In the genomic region with DNA sequence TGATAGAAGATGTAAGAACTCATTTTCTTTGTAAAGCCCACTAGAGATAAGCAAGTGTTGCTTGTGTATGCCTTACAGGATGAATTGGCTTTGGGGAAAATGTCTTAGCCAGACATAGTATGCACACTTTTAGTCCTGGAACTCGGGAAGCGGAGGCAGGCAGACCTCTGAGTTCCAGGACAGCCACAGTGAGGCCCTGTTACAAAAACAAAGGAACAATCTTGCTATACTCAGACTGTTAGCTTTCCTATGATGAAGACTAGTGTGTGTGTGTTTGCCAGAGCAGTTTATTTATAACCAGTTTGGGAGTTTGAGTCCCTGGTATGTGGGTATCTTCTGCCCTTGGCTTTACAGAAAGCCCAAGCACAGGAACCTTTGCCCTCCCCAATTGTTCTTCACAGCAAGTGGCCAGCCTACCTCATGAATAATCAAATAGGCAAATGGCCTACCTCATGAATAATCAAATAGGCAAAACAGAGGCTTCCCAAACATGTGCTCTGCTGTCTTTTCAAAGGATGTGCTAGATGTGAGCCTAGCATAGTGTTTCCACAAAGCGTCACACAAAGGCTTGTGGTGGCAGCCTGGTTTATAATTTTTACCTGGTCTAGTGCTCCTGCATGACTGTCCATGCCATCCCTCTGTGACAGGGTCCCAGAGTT, we compare ENCODE assay signal across 19 mouse cellular contexts. TPM values are rescaled to one million over a fixed set of nuclear protein-coding genes. Genes with fewer than 3 reads are reported as not detected.
DNase-seq lines count a peak whose midpoint lies in the region; ATAC-seq and TF ChIP-seq lines count a peak whose summit lies in the region.
"Had no signal": no experiment of that assay in that cellular context is flagged by ENCODE, and none has a peak within 500 bp of the region (broad histone marks: within the 10 kb centered on the region; RNA-seq: fewer than 3 reads in every experiment).

No protein-coding gene starts in this region.

- no peak overlapping the region for H3K4me3 ChIP-seq in forebrain, embryonic 15.5 days
- no peak overlapping the region for H3K4me3 ChIP-seq in hindbrain, postnatal 0 days (ENCODE audit: low read length)

- H3K4me1 ChIP-seq in forebrain, embryonic 15.5 days = peaks cover 11% of the 10 kb centered on the region; the same call in 1 of the 2 replicates
- H3K4me1 ChIP-seq in hindbrain, postnatal 0 days (ENCODE audit: insufficient read depth, low read length) = no peaks in the 10 kb centered on the region

- TF ChIP-seq CTCF in hindbrain, postnatal 0 days (IDR thresholded peaks at IDR 0.05; ENCODE audit: low read depth) = no peak

- H3K36me3 ChIP-seq in forebrain, embryonic 15.5 days = peaks cover 87% of the 10 kb centered on the region
- peaks cover 77% of the 10 kb centered on the region for H3K36me3 ChIP-seq in hindbrain, postnatal 0 days (ENCODE audit: insufficient read depth, low read length)

- 32% methylated on average over 3 of the region's 3 CpGs for WGBS in forebrain, embryonic 15.5 days
- WGBS in hindbrain, postnatal 0 days = 35% methylated on average over 3 of the region's 3 CpGs

- no peaks in the 10 kb centered on the region for H3K27me3 ChIP-seq in forebrain, embryonic 15.5 days
- no peaks in the 10 kb centered on the region for H3K27me3 ChIP-seq in hindbrain, postnatal 0 days (ENCODE audit: insufficient read depth, low read length)
- H3K27me3 ChIP-seq: CH12.LX, Patski had no signal

- no peak overlapping the region for H3K4me2 ChIP-seq in forebrain, embryonic 15.5 days (replicated peaks)
- no peak overlapping the region for H3K4me2 ChIP-seq in hindbrain, postnatal 0 days (ENCODE audit: low read depth, low read length)

- H3K27ac ChIP-seq in forebrain, embryonic 15.5 days (replicated peaks) = peak overlapping the region; percentile 53
- H3K27ac ChIP-seq in hindbrain, postnatal 0 days = no peak overlapping the region
- H3K27ac ChIP-seq: kidney, postnatal 0 days; macrophage had no signal

- DNase-seq in embryo, embryonic 11 days = peak; percentile 40
- no peak for DNase-seq in embryo, embryonic 9.5 days (ENCODE audit: extremely low spot score)
- DNase-seq in ES-CJ7 (ENCODE audit: low read depth, low spot score) = peak; percentile 28
- DNase-seq in hindbrain, postnatal 0 days (ENCODE audit: low spot score) = peak; percentile 36
- DNase-seq in left cerebral cortex, adult 18-20 months (ENCODE audit: low spot score in 2 of 2) = no peak
- DNase-seq in lung, postnatal 36 days = no peak
- DNase-seq in kidney, postnatal 10 days = no peak
- DNase-seq: cerebellum, adult 18-20 months; heart, adult 18-20 months; layer of hippocampus, adult 9-11 months; liver; lung, adult 2 months; right cerebral cortex, postnatal 4 days; thymus, adult 2 months had no signal

- ATAC-seq in forebrain, embryonic 15.5 days (replicated peaks) = peak; percentile 67
- no peak for ATAC-seq in hindbrain, postnatal 0 days
- ATAC-seq: Patski had no signal

- H3K9me3 ChIP-seq in forebrain, embryonic 15.5 days = no peaks in the 10 kb centered on the region
- no peaks in the 10 kb centered on the region for H3K9me3 ChIP-seq in hindbrain, postnatal 0 days (ENCODE audit: low read length)

- H3K9ac ChIP-seq in forebrain, embryonic 15.5 days (replicated peaks) = no peak overlapping the region
- no peak overlapping the region for H3K9ac ChIP-seq in hindbrain, postnatal 0 days (replicated peaks; ENCODE audit: low read length)

RNA-seq across cellular contexts. Expression of a gene that starts 24.3 kb away (rescaled TPM):
- 58.0 and 61.8 TPM in 2 replicates for polyA plus RNA-seq in forebrain, embryonic 15.5 days (2015; fragmentation: Nextera tagmentation; extraction: Ambion mirVana)
- 29.2 and 45.5 TPM in 2 replicates for total RNA-seq in hindbrain, postnatal 0 days (2014; rRNA removed)
- 22.5 and 22.8 TPM in 2 replicates for polyA plus RNA-seq in hindbrain, postnatal 0 days (2015; fragmentation: Nextera tagmentation; extraction: Ambion mirVana)
- total RNA-seq in left cerebral cortex, adult 18-20 months (2021) = 10 to 100 TPM; 62.0 to 67.9 TPM

RNA-seq across cellular contexts. Expression of a gene that starts 53.3 kb away (rescaled TPM):
- polyA plus RNA-seq in forebrain, embryonic 15.5 days (2015; fragmentation: Nextera tagmentation; extraction: Ambion mirVana) = 27.1 and 27.8 TPM in 2 replicates
- 5.4 and 5.7 TPM in 2 replicates for total RNA-seq in hindbrain, postnatal 0 days (2014; rRNA removed)
- polyA plus RNA-seq in hindbrain, postnatal 0 days (2015; fragmentation: Nextera tagmentation; extraction: Ambion mirVana) = 13.6 and 13.8 TPM in 2 replicates
- total RNA-seq in left cerebral cortex, adult 18-20 months (2021) = 10 to 100 TPM; 22.7 to 25.1 TPM

RNA-seq across cellular contexts. Expression of a gene that starts 53.6 kb away (rescaled TPM):
- 13.1 and 14.5 TPM in 2 replicates for polyA plus RNA-seq in forebrain, embryonic 15.5 days (2015; fragmentation: Nextera tagmentation; extraction: Ambion mirVana)
- total RNA-seq in hindbrain, postnatal 0 days (2014; rRNA removed) = 2.4 and 5.5 TPM in 2 replicates
- polyA plus RNA-seq in hindbrain, postnatal 0 days (2015; fragmentation: Nextera tagmentation; extraction: Ambion mirVana) = 9.7 and 10.2 TPM in 2 replicates
- total RNA-seq in left cerebral cortex, adult 18-20 months (2021) = 1 to 10 TPM in 1 of 2 experiments, under 1 TPM in 1; 0.79 to 1.2 TPM

Comparison
In these comparisons a context has a peak if more than half of its experiments do, and no peak if none do; other contexts are left out.
1. DNase-seq: peak in embryo, embryonic 11 days (single experiment), ES-CJ7 (single experiment) and hindbrain, postnatal 0 days (single experiment); none in embryo, embryonic 9.5 days (single experiment), left cerebral cortex, adult 18-20 months (0 of 2), lung, postnatal 36 days (single experiment) and kidney, postnatal 10 days (single experiment).